Mouse (Mus musculus) gastrocnemius, postnatal 25 days (tissue): ENCODE results near the gene Mapk8ip2. TPM values are rescaled to one million over a fixed set of nuclear protein-coding genes. Genes with fewer than 3 reads are reported as not detected.
"Not testable (repeated sequence)": the region's sequence is repeated elsewhere in the genome, so short reads cannot be mapped to it uniquely, and the experiment has no call there.

Experiments used
- DNase-seq: peaks from one replicate; pipeline ENCODE4 v3.0.0; 2022
- long read RNA-seq, 2 experiments: library from polyadenylated mRNA; stranded (forward); transcript quantifications; one replicate each; pipeline ENCODE4 v2.0.0; 2021
- total RNA-seq, 2 experiments: library from RNA; stranded (reverse); gene quantifications; 1 replicate in 1 of 2; 2 replicates in 1 of 2; pipeline ENCODE4 v1.2.3; 2021

Gene Mapk8ip2
- under 1 TPM; 0.29 to 0.31 TPM for total RNA-seq
- long read RNA-seq, experiment 1 = 0 reads
- long read RNA-seq, experiment 2 = 0 reads

DNA sequence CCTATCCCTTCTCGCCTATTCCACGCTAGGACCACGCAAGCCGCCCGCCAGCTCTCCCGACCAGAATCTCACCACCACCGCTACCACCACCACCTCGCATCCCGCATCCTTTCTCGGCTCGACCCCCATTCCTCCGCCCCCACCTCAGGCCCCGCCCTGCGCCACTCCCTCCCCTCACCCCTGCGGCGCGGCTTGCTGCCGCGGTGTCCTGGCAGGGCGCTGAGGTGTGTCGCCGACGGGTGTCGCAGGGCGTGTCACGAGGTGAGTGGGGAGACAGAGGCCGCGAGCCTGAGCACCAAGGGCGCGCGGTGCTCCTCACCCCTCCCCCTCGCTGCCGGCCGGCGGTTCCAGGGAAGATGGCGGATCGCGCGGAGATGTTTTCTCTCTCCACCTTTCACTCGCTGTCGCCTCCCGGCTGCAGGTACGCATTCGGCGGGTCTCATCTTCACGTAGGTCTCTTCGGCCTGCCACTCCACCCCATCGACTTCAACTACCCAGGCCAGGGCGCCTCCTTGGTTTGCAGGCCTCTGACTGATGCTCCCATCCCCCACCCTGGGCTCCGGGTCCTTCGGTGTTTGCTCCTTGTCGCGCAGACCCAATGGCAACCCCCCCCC lies at the start of gene Mapk8ip2:
Gene Mapk8ip2, plus strand, starts transcription at position 49 of the 614 bp plus-strand sequence.
- no peak for DNase-seq

- no peak for DNase-seq
These were observed 48.7 kb upstream of the Mapk8ip2 start for GRCm38 (mm10) chr15:89404831-89405623.

DNA sequence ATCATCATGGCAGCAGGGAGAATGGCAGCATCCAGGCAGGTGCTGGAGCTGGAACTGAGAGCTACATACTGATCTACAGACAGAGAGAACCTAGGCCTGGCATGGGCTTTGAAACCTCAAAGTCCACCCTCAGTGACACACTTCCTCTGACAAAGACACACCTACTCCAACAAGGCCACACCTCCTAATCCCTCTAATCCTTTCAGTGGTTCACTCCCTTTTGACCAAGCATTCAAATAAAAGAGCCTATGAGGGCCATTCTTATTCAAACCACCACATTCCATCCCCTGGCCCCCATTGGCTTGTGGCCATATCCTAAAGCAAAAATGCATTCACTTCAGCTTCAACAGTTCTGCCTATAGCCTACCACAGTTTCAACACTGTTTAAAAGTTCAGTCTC lies 47.0 kb upstream of the Mapk8ip2 start:
- no peak for DNase-seq

- no peak for DNase-seq
These were observed 43.6 kb upstream of the Mapk8ip2 start, which contains the start of gene Syce3 for GRCm38 (mm10) chr15:89410118-89410517. Syce3 (minus strand) TSS chr15:89410503.

- no peak for DNase-seq
These were observed 38.4 kb upstream of the Mapk8ip2 start for GRCm38 (mm10) chr15:89415282-89415681.

DNA sequence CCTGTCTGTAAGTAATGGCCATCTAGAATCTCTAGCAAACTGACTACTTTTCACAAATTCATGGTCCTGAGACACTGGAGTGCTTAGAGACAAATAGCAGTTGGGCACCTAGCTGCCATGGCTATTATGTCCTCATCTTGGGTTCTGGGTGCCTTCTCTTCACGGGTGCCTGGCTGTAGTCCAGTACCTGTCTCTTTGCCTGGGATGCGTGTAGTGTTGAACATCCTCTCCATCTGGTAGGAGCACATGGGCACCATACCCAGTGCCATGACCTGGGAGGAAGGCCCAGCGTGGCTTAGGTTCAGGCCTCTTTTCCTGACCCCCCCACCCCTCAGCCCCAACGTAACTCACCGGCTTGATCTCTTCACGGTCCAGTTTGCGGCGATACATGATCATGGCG lies 31.8 kb upstream of the Mapk8ip2 start:
- no peak for DNase-seq

- DNase-seq = no peak
These were observed 29.1 kb upstream of the Mapk8ip2 start for GRCm38 (mm10) chr15:89424621-89425020.

GRCm38 (mm10) chr15:89425711-89426121 lies 28.0 kb upstream of the Mapk8ip2 start, which contains the start of gene Cpt1b:
Cpt1b (minus strand) TSS chr15:89425863.
- peak; percentile 80 for DNase-seq

DNA sequence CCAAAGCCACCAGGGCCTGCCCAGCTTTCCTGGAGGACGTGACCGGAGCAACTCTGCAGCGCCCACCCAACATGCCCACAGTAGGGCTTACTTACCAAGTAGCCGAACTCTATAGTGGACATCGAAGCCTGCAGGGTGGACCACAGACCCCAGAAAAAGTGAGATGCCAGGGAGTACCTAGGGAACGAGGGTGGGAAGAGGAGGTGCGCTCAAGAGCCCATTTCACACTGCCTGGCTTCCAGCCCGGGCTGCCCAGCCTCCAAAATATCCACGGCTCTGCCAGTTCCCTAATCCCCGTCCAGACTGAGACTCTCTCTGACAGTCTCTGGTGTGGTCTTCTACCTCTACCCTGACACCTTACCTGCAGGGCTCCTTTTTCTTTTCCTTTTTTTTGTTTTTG lies 27.0 kb upstream of the Mapk8ip2 start:
- DNase-seq = no peak

DNA sequence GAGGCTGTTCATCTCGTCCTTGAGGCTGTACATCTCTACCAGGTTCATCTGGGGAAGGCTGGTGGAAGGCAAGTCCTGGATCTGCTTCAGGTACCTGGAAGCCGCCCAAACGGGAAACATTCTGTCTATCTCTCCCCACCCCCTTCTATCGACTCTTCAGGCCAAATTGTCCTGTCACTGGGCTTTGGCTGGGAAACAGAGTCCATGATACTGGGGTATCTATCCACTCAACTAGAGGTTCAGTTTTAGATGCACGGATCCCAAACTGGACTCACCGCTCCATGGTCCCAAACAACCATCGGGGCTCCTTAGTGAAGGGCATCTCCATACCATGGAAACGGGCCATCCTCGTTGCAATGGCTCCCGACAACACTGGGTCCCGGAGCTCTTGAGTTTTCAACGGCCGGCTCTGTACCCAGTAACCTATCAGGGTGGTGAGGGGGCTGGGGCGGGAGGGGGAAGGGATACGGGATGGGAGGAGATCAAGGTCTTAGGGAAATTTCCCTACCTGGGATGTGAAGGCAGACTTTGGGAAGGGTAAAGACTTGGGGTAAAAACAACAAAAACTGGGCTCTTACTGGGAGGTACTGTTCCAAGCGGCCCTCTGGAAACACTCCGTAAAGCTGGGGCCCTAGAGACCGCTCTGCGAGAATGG lies 25.4 kb upstream of the Mapk8ip2 start:
- DNase-seq = no peak

DNA sequence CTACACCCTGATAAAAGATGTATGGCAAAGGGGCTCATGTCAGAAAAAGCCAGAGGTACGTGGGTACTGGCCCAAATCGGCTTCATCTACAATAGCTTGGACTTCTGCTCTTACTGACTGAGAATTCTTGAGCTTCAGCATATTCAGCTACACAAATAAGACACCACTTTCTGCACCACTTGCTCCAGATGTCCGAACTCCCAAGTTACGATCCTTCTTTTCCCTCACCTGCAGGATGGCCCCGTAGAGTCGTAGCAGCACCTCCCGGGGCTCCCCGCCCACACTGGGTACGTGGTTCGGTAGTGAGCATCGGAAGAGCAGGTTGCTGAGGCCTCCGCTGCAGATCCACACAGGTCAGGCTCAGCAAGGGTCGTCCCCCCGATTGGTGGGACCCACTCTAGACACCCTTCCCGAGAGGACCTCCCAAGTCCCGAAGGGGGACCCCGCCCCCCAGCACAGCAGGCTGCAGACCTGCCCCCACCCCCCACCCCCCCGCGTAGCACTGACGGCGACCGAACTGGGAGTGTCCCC lies 24.8 kb upstream of the Mapk8ip2 start:
- DNase-seq = peak; percentile 31

GRCm38 (mm10) chr15:89429352-89430221 lies 24.1 kb upstream of the Mapk8ip2 start, which contains the start of the genes C730034F03Rik, Gm44502 and Chkb:
C730034F03Rik (plus strand) TSS chr15:89429589.
Gm44502 (minus strand) TSS chr15:89429696.
Chkb (minus strand) TSS chr15:89429908.
- DNase-seq = peak; percentile 92

- no peak for DNase-seq
These were observed 23.4 kb upstream of the Mapk8ip2 start for GRCm38 (mm10) chr15:89430341-89430740.

GRCm38 (mm10) chr15:89430771-89431170 lies 22.9 kb upstream of the Mapk8ip2 start:
- DNase-seq = not testable (repeated sequence)

GRCm38 (mm10) chr15:89431271-89431670 lies 22.4 kb upstream of the Mapk8ip2 start:
- no peak for DNase-seq

DNA sequence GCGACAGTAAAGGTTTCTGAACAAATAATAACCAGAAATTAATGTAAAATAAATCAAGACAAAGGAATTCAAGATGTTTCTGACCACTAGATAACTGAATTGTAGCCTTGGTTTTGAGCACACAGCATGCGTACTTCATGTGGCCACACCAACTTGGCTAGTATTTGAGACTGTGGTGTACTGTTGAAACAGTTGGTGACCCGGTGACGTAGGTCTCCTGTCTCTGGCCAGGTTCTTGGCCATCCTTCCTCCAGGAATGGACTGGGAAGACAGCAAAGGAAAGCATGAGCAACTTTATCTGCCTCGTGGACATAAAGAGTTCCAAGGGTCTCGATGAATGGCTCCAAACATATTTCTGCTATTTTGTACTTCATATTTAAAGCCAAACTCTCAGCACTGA lies 21.9 kb upstream of the Mapk8ip2 start:
- DNase-seq = no peak

- DNase-seq = no peak
These were observed 20.8 kb upstream of the Mapk8ip2 start for GRCm38 (mm10) chr15:89432946-89433345.

DNA sequence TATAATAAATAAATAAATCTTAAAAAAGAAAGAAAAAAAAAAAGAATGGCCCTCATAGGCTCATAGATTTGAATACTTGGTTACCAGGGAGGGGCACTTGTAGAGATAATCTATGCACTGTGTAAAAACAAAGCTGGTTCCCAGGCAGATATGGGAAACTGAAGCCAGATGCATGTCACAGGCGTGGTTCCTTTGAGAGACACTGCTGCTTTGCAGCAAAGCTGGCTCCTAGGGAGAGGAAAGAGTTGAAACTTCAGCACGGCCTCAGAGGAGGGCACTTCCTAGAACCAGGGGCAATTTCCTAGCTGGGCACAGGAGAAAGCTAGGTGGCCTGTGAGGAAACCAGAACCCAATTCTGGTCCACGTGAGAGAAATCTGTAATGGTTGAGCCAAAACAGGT lies 19.6 kb upstream of the Mapk8ip2 start:
- DNase-seq = no peak

DNA sequence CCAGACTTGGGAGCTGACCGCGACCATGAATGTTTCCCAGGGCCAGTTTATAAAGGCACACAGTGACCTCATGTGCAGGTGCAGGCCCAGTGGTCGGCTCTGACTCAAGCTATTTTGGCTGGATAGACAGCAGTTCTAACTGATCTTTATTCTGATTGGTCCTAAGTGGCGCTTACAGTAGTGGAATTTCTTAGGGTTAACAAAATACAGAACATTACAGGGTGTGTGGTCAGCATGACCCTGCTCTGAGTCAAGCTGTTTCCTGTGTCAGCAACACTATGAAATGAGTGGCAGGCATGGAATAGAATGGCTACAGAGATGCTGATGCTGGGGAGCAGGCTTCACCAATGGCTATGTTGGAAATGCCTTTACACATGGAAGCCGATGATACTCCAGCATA lies 17.8 kb upstream of the Mapk8ip2 start:
- no peak for DNase-seq

- no peak for DNase-seq
These were observed 11.1 kb upstream of the Mapk8ip2 start for GRCm38 (mm10) chr15:89442486-89443070.
